Mouse (Mus musculus) yolk sac, embryonic 10.5 days (tissue): Measurements from ENCODE around the gene Dusp5.
A peak's percentile ranks its signal among the peaks of the same experiment; 100 is the strongest.

Experiments
- DNase-seq: peaks from one replicate; pipeline ENCODE4 v3.0.0-alpha.2; 2017; ENCODE audit warnings: low spot score

The Dusp5 gene

DNA sequence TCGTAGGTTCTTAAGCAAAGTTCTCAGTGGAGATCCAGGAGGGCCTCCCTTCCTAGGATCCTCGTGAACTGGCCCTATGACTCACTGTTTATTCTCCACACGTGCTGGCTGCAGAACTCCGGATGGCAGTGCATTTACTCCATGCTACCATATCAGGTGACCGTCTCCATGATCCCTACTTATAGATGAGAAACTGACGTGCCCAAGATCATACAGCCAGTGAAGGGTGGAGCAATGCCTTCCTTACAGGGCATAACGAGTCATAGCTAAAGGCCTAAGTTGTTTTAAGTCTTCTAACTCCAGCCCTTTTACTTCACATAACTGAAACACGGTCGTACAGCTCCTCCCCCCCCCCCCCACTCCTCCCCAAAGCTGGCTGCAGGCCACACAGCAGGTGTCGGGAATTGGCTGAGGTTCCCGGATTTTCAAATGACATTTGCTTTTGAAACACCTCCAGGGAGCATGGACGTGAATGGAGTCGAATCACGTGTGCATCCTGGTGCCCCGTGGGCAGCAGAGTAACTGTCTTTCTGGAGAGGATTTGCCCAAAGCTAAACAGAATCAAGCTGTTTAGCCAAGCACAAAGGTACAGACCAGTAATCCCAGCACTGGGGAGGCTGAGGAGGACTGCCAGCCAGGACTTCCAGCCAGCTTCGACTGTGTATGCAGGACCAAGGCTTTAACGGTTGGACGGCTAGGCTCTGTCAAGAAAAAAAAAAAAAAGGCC, 11.4 kb upstream of the Dusp5 start:
- no peak for DNase-seq

DNA sequence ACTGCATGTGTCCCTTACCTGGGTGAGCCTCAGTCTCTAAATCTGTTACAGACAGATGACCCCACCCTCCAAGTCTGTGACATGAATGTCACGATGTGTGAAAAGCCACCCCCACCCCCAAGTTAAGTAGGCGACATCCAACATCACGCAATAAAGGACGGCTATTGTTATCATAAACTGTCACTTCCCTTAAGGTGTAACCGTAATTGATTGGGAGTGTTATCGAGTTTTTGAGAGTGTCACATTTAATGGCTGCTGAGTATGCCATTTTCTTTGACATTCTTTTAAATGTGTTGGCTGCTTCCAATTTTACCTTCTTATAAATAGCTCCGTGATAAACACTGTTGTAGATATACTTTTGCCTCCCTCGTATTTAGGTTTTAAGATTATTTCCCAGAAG, 9.4 kb upstream of the Dusp5 start:
- DNase-seq = no peak

DNA sequence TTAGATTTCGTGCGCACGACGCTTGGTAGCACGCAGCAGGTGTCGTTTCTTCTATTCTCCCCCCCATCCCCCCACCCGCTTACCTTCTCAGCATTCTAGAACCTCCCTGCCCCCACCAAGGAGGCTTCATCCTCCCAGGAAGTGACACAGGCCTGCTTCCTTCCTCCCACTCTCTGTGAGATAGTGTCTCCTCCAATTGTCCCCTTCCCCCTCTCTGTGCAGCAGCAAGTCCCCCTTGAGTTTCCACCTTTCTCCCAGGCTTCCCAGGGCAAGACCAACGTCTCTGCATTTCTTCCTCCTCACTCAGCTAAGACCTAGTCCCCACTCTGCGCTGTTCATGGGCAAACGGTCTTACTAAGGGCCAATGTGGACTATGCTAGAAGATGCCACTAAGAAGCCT, 8.9 kb upstream of the Dusp5 start:
- no peak for DNase-seq

DNA sequence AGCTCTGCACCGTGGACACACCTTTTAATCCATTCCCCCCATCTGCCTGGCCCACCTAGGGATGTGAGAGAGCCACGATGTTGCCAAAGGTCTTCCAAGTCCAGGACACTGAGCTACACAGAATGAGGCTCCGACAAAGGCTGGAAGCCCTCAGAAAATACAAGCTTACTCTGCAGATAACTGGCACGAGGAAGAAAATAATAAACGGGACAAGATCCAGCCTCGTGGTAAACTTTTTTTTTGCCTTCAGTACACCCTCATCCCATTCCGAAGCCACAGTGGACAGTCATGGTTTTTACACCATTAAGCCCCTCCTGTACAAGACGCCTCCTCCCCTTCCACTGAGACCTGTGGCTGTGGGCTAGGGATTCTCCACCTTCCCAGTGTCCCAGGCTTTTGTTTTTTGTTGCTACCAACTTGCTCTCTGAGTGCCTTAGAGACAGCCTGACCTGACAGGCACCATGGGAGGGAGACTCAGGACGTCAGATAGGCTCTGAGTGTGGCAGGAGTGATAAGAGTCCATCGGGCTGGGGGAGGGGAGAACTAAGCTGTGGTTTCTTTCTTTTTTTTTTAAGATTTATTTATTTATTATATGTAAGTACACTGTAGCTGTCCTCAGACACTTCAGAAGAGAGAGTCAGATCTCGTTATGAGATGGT, 7.6 kb upstream of the Dusp5 start:
- DNase-seq = no peak

DNA sequence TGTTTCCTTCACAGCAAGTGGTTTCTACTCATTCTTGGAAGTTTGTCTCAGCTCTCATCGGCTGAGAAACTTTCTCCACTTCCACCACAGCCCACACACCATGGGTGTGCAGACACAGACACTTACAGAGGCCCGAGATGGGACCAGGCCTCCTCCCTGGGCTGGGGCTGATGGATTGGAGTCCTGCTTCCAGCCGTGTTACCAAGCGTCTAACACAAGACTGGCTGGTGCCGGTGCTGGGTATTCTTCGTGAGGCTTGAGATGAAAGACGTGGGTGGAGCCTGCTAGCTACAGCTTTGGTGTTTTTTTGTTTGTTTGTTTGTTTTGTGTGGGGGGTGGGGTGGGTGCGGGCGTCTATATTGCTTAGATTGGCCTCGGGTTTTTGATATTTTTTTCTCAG, 1.4 kb upstream of the Dusp5 start:
- DNase-seq = no peak

DNA sequence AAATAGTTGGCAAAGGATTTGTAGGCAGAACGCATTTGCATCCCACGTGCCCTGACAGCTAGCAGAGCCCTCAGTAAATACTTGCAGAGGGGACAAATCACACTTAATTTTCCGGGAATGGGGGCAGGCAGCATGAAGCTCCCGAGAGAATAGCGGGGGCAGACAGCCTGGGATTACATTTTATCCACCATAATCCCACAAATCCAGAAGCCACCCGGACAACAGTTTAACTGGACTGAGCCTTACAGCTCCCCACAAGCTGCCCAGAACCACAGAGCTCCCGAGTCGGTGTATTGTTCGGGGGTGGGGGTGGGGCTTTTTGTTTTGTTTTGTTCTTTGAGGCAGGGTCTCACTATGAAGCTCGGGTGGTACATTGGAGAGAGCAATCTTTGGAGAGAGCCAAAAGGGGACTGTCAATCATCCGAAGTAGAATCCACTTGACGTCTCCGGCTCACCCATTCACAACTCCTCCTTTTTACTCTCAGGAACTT, 733 bp upstream of the Dusp5 start:
- no peak for DNase-seq

DNA sequence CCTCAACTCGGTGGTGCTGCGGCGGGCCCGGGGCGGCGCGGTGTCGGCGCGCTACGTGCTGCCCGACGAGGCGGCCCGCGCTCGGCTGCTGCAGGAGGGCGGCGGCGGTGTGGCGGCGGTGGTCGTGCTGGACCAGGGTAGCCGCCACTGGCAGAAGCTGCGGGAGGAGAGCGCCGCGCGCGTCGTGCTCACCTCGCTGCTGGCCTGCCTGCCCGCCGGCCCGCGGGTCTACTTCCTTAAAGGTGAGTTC, 471 bp downstream of the Dusp5 start:
- no peak for DNase-seq

DNA sequence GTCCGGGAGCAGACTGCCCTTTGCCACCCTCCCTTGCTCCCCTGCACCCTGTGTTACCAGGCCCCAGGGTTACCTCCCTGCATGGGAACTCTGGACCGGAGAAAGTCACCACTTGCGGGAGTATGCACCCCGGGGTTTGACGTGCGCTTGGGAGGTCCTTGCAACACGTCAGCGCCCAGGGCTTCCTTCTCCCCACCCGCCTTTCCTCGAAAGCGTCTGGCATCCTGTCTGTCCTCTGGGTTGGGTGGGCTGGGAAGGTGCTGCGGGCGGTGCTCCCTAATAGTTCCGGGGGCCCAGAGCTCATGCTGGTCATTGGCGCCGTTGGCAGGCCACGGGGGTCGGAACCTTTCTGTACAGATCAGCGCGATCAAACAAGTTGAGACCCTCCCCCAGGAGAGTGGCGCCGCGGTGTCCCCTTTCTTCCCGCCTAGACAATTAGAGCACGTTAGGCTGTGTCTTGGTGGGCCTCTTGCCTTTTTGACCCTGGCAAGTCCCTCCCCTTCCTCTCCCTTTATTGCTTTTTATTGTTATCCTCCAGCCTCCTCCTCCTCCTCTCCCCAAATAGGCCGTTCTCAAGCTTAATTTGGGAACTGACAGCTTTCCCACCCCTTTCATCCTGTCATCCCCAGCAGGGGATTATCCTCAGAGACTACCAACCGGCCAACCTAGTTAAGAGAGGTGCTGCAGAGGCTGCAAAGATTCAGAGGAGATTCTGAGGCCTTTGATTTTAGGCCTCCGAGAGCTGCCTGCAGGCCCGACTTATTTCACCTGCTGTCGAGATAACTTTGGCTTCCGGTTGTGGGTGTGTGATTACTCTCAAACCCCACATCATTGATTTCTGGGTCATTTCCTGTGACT, 1.0 kb downstream of the Dusp5 start:
- peak; percentile 55 for DNase-seq

DNA sequence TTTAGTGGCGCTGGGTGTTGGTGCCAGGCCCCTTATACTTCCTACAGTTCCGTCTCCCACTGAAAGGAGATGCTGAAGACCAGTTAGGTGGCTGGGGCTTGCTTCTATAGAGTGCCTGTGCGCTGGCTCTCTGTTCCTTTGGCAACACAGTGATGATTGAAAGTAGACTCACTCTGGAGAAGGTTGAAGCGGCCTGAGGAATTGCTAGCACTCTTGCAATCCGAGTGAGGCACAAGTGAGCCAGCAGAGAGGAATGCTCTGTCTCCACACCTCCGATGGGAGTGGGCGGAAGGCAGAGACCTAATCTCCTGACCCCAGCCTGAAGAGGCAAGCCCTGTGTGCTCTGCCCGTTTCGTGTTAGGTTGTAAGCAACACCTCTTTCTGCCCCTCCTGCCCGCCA, 2.5 kb downstream of the Dusp5 start:
- no peak for DNase-seq

DNA sequence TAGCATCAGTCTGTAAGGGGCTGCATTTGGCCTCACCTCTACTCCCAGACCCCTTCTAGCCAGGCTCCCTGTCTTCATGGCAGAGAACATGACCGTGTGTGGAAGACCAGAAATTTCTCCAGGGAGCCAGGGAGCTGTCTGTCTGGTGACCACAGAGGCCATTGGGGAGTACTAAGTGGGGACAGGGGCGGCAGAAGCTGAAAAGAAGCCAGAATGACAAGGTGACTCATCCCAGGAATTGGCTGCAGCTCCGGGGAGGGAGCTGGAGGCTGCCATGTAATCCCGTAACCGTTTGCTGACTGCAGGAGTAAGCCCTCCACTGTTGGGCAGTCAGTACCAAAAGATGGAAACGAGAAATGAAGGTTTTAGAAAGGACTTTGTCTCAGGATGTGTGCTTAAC, 3.1 kb downstream of the Dusp5 start:
- no peak for DNase-seq

DNA sequence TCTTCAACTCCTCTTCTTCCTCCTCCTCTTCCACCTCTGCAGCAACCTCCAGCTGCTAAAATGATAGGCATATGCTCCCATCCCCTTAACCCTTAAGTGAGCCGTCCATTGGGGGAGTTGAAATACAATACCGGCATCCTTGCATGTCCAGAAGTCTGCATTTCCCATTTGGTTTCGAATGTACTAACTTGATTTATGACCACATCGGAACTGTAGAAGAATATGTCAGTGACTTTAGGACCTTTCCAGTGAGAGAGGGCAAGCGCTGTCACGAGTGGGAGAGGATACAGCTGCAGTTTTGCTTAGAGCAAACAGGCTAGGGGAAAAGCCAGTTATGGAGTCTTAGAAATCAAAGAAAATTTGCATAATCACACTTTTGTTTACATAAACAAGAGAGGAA, 3.8 kb downstream of the Dusp5 start:
- no peak for DNase-seq

DNA sequence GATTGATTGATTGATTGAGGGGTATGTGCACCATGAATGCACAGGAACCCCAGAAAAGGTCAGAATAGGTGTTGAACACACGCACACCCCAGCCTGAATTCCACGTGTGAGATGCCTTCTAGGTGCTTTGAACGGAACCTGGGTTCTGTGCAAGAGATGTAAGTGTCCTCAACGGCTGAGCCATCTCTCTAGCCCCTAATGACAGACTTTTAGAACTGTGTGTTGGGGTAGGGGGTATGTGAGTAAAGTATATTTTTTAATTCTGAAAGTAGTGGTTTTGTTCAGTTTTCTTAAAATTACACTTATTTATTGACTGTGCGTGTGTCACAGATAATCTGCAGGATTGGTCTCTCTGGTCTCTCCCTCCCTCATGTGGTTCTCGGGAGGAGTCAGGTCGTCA, 4.3 kb downstream of the Dusp5 start:
- no peak for DNase-seq

DNA sequence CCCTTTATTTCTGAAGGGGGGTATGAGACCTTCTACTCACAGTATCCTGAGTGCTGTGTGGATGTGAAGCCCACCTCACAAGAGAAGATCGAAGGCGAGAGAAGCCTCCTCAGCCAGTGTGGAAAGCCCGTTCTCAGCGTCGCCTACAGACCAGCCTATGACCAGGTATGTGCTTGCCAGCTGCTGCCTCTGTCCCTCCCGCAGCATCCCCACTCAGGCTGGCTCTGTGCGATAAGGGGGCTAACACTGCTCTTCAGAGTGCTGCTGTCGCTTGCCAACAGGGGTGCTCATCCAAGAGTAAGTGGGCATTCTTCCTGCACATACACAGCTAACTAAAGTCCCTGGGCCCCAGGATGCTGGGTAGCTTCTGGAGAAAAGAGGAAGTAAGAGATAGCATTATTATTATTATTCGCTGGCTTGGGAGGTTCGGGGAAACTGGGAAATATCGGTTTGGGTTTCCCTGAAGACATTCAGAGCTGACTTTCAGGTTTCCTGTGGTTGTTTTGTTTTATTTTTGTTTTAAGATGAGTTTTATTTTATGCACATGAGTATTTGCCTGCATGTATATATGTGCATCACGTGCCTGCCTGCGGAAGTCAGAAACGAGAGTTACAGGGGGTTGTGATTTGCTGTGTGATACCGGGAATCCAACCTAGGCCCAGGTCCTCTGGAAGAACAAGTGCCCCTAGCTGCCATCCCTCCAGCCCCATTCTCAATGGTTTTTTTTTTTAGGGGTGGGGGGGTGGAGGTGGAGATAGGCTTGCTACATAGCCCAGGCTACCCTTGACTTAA, 5.1 kb downstream of the Dusp5 start:
- no peak for DNase-seq

DNA sequence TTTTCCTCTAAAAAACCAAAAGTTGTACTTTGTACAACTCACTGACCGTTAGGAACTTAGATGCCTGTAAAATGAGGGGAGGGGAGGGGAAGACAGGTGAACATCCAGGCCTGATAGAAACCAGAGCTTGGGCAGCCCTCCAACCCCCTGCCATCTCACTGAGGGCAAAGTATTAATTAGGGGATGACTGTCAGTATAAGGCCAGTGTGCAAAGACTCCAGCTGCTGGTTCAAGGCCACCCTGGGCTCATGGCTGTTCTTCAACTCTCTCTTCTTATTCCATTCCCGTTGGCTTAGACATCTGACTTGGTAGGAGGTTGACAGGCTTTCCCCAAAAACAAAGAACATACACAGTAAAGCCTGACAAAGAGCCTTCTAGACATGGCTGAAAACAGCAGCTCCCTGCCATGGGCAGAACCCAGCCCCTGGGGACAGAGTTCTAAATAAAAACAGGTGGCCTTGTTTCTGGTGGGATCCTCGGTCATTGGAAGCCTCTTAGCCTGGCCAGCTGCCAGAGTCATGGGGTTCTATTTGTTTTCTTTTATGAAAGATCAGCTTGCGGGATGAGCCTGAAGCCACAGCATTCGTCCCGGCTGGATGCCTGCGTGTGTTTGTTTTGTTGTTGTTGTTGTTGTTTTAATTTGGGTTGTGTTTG, 6.0 kb downstream of the Dusp5 start:
- no peak for DNase-seq

DNA sequence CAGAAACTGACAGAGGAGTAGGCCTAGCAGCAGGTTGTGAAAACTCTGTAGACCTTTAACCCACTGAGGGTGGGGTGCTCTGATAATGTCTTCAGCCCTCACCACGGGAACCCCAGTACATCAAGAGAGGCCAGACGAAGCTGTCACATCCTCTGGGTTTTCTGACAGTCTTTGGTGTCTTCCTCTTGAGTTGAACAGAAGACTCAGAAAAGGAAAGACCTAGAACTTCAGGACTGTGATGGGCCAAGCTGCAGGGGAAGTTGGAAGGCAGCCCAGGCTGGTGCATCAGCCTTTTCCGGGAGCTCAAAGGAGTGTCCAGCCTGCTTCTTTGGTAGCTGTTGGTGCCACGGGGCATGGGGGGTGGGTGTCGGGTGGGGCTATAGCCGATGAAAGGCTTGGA, 6.5 kb downstream of the Dusp5 start:
- no peak for DNase-seq

DNA sequence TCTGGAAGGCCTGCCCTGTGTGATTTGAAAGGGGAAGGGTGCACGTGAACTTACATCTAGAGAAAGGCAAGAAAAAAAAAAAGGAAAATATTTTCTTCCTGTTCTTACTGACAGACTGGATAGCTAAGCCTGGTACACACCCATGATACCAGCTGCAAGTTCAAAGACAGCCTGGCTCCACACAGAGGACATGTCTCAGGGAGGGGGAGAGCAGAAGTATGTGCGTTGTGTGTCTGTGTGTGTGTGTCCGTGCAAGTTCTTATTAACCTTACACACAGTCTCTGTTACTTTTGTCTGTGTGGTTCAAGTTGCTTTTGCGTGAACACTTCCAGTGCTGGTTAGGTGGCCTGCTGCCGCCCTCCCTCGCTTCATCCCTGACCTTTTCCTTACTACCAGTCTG, 7.3 kb downstream of the Dusp5 start:
- DNase-seq = no peak

DNA sequence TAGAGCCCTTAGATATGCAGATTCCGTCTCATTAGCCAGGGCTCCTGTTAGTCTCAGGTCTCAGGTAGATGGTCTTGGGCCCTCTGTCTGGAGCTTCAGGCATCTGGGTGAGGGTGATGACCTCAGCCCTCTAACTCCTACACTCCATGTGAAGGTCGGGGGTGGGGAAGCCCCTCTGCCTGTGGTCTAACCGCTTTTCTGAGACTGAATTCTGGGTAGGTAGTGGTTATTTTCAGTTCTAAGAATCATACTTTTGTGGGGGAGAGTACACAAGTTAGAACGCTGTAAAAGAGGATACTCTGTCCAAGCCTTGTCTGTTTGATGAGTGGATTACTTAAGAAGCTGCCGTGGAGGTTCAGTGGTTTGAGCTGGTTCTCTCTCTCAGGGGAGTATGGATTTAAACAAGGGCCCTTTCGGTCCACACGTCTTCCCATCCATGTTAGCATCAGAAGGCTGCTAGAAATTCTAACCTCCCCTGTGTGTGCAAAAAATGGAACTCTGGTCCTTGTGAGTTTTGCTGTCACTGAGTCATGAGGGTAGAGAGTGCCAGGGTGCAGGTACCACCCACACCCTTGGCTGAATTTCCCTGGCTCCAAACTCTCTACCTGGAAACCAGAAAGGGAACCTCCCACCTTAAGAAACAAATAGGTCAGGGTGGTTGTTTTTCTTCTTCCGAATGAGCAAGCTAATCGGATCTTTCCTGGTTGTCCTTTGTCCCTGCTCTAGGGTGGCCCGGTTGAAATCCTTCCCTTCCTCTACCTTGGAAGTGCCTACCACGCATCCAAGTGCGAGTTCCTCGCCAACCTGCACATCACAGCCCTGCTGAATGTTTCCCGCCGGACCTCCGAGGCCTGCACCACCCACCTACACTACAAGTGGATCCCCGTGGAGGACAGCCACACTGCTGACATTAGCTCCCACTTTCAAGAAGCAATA, 8.1 kb downstream of the Dusp5 start:
- no peak for DNase-seq

DNA sequence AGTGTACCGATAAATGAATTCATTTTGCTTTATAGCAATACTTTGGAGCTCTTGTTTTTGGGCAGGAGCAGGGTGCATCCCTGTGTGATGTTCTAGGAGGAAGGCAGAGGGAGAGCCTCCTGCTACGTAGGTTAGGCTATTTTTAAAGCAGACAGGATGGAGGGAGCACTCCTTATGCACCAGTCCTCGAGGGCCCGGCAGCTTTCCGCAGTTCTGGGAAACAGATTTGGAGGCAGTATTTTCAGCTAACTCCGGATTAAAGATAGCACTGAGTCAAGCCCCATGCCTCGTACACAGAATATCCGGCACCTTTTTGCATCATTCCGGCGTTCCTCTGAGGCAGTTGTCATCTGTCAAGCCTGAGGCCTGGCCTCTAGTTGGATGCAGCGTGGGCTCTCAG, 9.1 kb downstream of the Dusp5 start:
- no peak for DNase-seq

DNA sequence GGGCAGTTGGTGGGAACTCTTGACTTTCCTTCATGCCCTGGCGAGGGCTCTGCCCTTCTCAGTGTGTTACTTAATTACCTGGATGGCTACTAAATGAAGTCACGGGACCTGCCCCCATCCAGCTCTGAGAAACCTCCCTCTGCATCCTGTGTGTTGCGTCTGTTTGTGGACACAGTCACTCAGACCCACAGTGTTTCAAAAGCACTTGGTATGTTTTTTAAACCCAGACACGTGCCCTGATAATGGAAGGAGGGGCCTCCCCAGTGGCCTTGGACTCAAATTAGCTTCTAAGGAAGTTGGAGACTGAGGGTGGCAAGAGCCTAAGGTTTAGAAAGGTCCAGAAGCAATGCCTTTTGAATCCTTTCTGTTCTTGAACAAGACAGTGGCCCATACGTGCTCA, 9.9 kb downstream of the Dusp5 start:
- no peak for DNase-seq

DNA sequence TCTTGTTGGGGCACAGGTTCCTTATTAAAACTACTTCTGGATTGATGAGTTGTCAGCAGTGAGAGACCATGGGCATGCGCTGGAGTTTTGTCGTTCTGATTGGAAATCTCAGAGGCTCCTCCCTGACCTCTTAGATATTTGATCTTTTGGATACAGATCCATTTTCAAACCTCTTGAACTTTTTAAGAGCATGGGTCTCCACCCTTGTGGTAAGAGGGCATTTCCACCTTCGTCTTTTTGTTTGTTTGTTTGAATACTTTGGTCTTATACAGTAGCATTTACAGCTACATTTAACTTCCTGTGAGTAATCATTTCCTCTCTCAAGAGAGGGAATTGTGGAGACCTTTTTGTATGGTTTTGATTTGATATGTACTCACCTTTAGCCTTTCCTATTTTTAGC, 10.4 kb downstream of the Dusp5 start:
- DNase-seq = no peak

DNA sequence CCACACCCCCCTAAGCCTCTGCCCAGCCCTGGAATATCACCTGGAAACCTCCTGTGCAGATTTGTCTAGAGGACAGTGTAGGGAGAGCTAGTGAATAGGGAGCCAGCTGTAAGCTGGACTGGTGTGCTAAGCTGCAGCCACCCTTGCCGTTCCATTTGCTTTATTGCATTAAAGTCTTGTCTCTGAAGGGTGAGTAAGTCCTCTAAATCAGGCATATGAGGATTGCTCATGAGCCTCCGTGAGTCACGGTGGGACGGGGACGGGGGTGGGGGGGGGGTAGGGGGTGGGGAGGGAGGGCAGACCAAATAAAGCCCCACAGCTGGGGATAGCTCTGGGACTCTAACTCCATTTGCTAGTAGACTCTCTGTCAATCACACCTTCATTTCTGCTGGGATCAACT, 14.7 kb downstream of the Dusp5 start:
- no peak for DNase-seq
